Mouse (Mus musculus) heart, postnatal 25 days (tissue): ENCODE data around the gene Sppl3. TPM values are rescaled to one million over a fixed set of nuclear protein-coding genes. Genes with fewer than 3 reads are reported as not detected.

Experiments
- DNase-seq: peaks from one replicate; pipeline ENCODE4 v3.0.0; 2022; ENCODE audit warnings: low spot score
- intact Hi-C: fragments of 180-260 bp; cut with DNase I; formaldehyde crosslinking; loops from one replicate; pipeline ENCODE4 v1.15.1; 2025
- total RNA-seq, 2 experiments: library from RNA; stranded (reverse); gene quantifications; 2 replicates each; pipeline ENCODE4 v1.2.3; 2021

Gene Sppl3
- total RNA-seq, 2 experiments from 2014 or later: 34.8 to 35.5 TPM

DNA sequence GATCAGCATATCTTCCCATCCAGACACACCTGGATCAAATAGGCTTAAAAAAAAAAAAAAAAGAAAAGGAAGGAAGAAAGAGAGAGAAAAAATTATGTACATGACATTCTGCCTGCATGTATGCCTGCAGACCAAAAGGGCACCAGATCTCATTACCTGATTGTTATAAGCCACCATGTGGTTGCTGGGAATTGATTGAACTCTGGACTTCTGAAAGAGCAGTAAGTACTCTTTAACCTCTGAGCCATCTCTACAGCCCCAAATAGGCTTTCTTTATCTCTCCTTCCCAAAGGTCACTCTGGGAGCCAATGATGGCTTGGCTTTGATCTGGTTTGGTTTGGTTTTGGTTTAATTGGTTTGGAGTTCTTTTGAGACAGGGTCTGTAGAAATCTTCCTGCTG, 25.9 kb upstream of the Sppl3 start:
- no peak for DNase-seq
- intact Hi-C loops: no loop called here

- intact Hi-C loops: no loop called here
These were observed 14.5 kb upstream of the Sppl3 start for GRCm38 (mm10) chr5:114996447-114996846.

GRCm38 (mm10) chr5:114997327-114997726, 13.6 kb upstream of the Sppl3 start:
- no peak for DNase-seq
- intact Hi-C loops: no loop called here

More at GRCm38 (mm10) chr5:114996447-114996846, 14.5 kb upstream of the Sppl3 start:
- no peak for DNase-seq

- DNase-seq: no peak
These were observed 10.4 kb upstream of the Sppl3 start for GRCm38 (mm10) chr5:115000503-115000902.

DNA sequence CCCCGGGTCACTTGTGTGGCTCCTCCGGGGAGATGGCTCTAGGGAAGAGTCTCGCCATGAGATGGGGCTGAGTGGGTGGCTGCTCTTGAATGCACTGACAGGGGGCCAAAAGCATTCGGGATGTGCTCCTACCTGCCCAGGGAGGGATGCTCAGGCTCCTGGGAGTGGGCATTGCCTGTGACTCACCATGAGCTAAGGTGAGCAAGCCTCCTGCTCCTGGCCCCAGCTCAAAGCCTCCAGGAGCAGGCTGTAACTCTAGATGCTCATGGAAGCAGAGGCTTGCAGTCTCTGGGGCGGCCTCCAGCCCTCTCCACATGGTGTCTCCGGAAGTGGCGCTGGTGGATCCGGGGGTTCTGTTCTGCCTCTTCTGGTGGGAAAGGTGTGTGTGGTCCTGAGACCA, 9.5 kb upstream of the Sppl3 start:
- intact Hi-C loops: no loop called here
- no peak for DNase-seq

More at GRCm38 (mm10) chr5:115000503-115000902, 10.4 kb upstream of the Sppl3 start:
- intact Hi-C loops: no loop called here

- intact Hi-C loops: no loop called here
- DNase-seq: no peak
These were observed 8.2 kb upstream of the Sppl3 start for GRCm38 (mm10) chr5:115002781-115003180.

- intact Hi-C loops: no loop called here
- no peak for DNase-seq
These were observed 7.6 kb upstream of the Sppl3 start for GRCm38 (mm10) chr5:115003224-115003873.

- DNase-seq: no peak
- intact Hi-C loops: loop anchor here (2.0 kb wide), 1 partner anchor 27 kb away; no protein-coding TSS in a partner anchor
These were observed 3.2 kb upstream of the Sppl3 start for GRCm38 (mm10) chr5:115007768-115008167.

GRCm38 (mm10) chr5:115008307-115008706, 2.6 kb upstream of the Sppl3 start:
- intact Hi-C loops: loop anchor here (2.0 kb wide), 1 partner anchor 28 kb away; no protein-coding TSS in a partner anchor
- DNase-seq: no peak

GRCm38 (mm10) chr5:115009143-115009542, 1.8 kb upstream of the Sppl3 start:
- DNase-seq: no peak
- intact Hi-C loops: loop anchor here (2.0 kb wide), 1 partner anchor 28 kb away; no protein-coding TSS in a partner anchor

GRCm38 (mm10) chr5:115009961-115010360, 976 bp upstream of the Sppl3 start:
- DNase-seq: no peak
- intact Hi-C loops: loop anchor here (2.0 kb wide), 2 partner anchors 29 to 65 kb away; no protein-coding TSS in a partner anchor

- intact Hi-C loops: loop anchor here (2.0 kb wide), 1 partner anchor 64 kb away; no protein-coding TSS in a partner anchor
- no peak for DNase-seq
These were observed 231 bp downstream of the Sppl3 start for GRCm38 (mm10) chr5:115011217-115011518.

DNA sequence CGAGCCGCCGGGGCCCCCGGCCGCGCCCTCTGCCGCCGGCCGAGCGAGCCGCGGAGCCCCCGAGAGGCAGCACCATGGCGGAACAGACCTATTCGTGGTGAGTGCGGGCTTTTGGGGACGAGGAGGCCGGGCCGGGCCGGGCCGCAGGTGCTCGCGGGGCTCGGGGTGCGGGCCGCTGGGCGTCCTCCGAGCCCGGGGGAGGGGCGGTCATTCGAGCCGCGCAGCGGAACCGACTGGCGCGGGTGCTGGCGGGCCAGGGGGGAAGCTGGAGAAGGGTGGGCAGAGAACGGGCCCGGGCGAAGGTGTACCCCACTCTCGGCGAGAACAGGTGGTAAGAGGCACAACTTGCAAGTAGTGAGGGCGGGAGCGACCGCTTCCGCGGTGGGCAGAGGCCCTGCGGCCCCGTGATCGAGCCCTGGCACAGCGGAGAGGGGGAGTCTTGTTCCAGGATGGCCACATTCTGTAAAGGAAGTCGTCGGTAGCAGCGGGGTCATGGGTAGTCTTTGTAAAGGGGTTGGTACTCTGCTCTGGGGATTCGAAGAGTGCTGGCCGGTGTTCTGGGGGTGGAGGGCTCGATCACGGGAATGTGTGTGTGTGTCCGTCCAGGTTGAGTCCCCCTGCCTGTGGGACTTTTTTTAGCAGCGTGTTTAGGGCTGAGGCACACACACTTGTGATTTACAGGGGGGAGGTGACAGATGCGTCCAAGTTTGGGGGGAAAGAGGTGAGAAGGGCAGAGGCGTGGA, 753 bp downstream of the Sppl3 start:
- peak; percentile 16 for DNase-seq
- intact Hi-C loops: loop anchor here (2.0 kb wide), 1 partner anchor 63 kb away; no protein-coding TSS in a partner anchor

GRCm38 (mm10) chr5:115013436-115013835, 2.5 kb downstream of the Sppl3 start:
- intact Hi-C loops: no loop called here

DNA sequence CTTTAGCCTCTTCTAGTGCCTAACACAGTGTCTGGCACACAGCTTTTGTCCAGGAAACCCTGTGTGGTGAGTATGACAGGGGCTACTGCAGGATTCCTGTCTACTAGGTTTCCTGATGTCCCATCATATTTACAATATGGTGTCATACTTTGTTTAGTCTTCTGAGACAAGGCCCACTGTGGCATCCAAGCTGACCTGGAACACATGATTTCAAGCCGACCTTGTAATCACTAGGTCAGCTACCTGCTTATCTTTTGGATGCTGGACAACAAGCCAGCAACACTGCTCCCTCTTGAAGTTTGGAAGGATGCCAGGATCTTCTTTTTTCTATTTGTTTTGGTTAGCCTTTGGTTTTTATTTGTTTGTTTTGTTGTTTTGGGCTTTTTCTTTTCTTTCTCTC, 3.6 kb downstream of the Sppl3 start:
- no peak for DNase-seq
- intact Hi-C loops: no loop called here

More at GRCm38 (mm10) chr5:115013436-115013835, 2.5 kb downstream of the Sppl3 start:
- no peak for DNase-seq

- no peak for DNase-seq
- intact Hi-C loops: no loop called here
These were observed 4.2 kb downstream of the Sppl3 start for GRCm38 (mm10) chr5:115015121-115015520.

GRCm38 (mm10) chr5:115018270-115018669, 7.3 kb downstream of the Sppl3 start:
- intact Hi-C loops: no loop called here
- no peak for DNase-seq

DNA sequence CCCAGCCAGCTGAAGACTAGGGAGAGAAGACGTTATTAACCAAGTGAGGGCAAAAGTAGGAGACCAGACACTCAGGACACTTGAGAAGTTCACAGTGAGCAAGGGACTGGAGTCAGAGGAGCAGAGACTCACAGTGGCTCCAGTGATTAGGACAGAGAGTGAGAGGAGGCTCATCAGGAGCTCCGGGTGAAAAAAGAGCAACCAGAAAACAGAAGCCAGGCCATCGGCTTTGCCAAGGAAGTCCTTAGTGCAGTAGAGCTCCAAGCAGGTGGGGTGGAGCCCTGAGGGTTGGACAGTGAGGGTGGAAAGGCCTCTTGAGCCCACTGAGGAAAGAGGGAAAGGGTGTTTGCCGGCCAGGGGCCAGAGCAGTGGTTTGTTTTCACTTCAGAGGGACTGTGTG, 7.9 kb downstream of the Sppl3 start:
- intact Hi-C loops: no loop called here
- DNase-seq: no peak

DNA sequence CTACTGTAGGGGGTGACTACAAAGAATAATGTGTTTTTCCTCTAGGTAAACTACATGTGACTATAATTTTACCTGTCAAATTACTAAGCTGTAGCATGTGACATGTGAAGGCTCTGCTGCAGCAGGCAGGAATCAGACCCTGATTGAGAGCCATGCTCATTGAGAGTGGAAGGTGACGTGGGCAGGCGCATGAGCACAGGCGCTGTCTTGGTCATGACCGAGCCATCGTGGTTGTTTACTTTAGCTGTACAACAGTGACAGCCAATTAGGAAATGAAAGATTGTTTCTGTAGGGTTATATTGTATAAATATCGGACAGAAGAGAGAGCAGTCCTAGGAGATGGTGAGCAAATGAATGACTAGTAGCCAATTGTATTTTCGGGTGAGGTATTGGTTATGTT, 11.1 kb downstream of the Sppl3 start:
- intact Hi-C loops: no loop called here
- DNase-seq: no peak

DNA sequence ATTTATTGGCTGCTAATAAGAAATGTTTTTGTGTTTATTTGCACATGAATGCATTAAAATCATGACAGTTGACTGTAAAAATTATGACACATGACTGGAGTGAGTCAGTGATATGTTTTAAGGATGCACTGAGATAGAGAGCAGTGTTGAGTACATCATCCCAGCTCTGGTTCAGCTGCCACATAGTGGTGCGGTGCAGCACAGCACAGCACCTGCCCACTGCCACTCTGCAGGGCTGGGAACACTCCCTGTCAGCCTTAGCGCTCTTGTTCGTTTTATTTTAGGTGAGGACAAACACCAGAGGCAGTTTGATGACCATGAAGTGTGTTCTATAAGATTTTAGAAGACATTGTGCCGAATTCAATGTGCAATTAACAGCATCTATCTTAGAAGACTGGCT, 15.2 kb downstream of the Sppl3 start:
- intact Hi-C loops: no loop called here
- no peak for DNase-seq

DNA sequence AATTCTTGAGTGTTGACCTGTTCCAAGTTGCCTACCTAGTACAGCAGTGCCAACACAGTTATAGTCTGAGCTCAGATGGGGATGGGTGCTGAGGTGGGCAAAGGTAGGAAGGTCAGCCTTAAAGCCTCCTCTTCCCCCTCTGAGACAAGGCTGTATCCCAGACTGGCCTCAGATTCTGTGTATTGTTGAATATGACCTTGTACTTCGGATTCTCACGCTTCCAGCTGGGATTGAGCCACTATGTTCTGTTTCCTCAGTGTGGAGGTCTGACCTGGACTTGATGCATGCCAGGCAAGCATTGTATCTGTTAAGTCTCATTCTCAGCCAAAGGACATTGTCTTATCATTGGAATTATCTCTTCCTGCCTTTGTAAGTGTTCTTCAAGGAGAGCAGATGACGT, 16.2 kb downstream of the Sppl3 start:
- intact Hi-C loops: no loop called here
- DNase-seq: no peak
